Mouse (Mus musculus): Measurements from ENCODE around the gene Rps6ka1. TPM values are rescaled to one million over a fixed set of nuclear protein-coding genes. Genes with fewer than 3 reads are reported as not detected.

The Rps6ka1 gene
- polyA plus RNA-seq, 1 experiment from 2014 or later, result 21.8 TPM

- peaks cover 22% of the 10 kb centered on the region for H3K27me3 ChIP-seq
- no peak overlapping the region for H3K27ac ChIP-seq (replicated peaks)
- no peak overlapping the region for H3K9ac ChIP-seq
- H3K9me3 ChIP-seq, result no peaks in the 10 kb centered on the region
- no peak for ATAC-seq (ENCODE audit: low read depth)
- peak overlapping the region; percentile 28 for H3K4me2 ChIP-seq
- H3K4me1 ChIP-seq (replicated peaks), result peaks cover 19% of the 10 kb centered on the region
- H3K4me3 ChIP-seq, result no peak overlapping the region
- WGBS, result 12% methylated on average over 25 of the region's 25 CpGs
- H3K36me3 ChIP-seq, result no peaks in the 10 kb centered on the region
Observed at GRCm38 (mm10) chr4:133827887-133828794, 59.5 kb downstream of the Rps6ka1 start.

GRCm38 (mm10) chr4:133827354-133827753 lies 60.2 kb downstream of the Rps6ka1 start:
- Histone ChIP-seq H3K9me3 (no peaks in the 10 kb centered on the region), H3K4me2 (no peak overlapping the region), H3K9ac (no peak overlapping the region), H3K4me3 (no peak overlapping the region), H3K27ac (replicated peaks) (no peak overlapping the region), H3K36me3 (no peaks in the 10 kb centered on the region), H3K27me3 (peaks cover 22% of the 10 kb centered on the region), H3K4me1 (replicated peaks) (peaks cover 19% of the 10 kb centered on the region)
- WGBS, result 72% methylated on average over 6 of the region's 6 CpGs
- no peak for ATAC-seq (ENCODE audit: low read depth)

GRCm38 (mm10) chr4:133825731-133826130 lies 61.9 kb downstream of the Rps6ka1 start:
- no peaks in the 10 kb centered on the region for H3K36me3 ChIP-seq
- ATAC-seq (ENCODE audit: low read depth), result no peak
- peaks cover 19% of the 10 kb centered on the region for H3K4me1 ChIP-seq (replicated peaks)
- H3K4me3 ChIP-seq, result no peak overlapping the region
- H3K27ac ChIP-seq (replicated peaks), result no peak overlapping the region
- 62% methylated on average over 3 of the region's 3 CpGs for WGBS
- H3K9ac ChIP-seq, result no peak overlapping the region
- peaks cover 22% of the 10 kb centered on the region for H3K27me3 ChIP-seq
- no peak overlapping the region for H3K4me2 ChIP-seq
- no peaks in the 10 kb centered on the region for H3K9me3 ChIP-seq

DNA sequence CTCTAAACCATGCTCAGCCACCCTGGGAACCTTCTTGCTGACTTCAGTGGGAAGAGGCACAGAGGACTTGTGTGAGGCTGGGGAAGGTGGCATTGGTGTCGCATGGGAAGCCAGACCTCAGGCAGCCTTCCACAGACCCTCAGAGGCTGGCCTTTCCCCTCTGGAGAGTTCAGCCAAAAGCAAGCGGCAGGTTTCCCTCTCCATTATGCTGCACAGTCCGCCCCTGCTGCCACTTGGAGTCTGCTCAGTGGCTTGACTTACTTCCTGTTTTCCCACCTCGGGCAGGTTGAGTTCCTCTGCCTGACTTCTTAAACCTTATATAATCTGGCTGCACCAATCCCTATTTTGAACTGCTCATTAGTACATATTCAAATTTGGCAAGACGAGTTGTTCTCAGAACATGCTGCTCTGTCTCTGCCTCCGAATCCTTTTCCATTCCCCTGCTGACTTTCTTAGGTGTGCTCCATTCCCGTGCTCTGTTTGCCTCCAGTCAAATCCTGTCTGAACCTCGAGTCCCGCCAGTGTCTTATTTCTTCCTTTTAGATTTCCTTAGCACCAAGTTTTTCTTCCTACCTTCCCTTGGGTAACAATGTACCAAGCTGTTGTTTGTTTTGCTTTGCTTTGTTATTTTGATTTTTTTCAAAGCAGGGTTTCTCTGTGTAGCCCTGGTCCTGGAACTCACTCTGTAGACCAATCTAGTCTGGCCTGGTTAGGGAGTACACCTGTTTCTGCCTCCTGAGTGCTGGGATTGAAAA lies 66.6 kb downstream of the Rps6ka1 start:
- Histone ChIP-seq H3K27ac (replicated peaks) (no peak overlapping the region), H3K4me1 (replicated peaks) (peaks cover 8% of the 10 kb centered on the region), H3K4me3 (no peak overlapping the region), H3K36me3 (no peaks in the 10 kb centered on the region), H3K27me3 (peaks cover 3% of the 10 kb centered on the region; the same call in 1 of the 2 replicates), H3K4me2 (no peak overlapping the region), H3K9me3 (no peaks in the 10 kb centered on the region), H3K9ac (no peak overlapping the region)
- ATAC-seq (ENCODE audit: low read depth), result no peak
- 54% methylated on average over 9 of the region's 9 CpGs for WGBS

DNA sequence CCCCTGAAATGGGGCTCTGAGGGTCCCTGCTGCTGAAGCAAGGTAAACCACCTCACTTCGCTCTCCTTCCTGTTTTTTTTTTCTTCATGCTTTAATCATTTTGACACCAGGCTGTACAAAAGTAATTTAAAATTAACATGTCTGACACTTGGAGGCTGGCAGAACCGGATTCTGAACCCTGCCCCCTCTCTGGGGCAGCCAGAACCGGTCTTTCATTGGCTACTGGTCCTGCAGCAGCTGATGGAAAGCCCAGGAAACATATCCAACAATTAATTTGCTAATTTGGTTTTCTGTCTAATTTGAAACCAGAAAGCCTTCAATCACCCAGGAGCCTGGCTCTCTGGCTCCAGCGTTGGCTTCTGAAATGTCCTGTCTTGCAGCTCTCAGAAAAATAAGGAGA lies 67.4 kb downstream of the Rps6ka1 start:
- H3K27ac ChIP-seq (replicated peaks), result no peak overlapping the region
- no peak overlapping the region for H3K4me3 ChIP-seq
- no peaks in the 10 kb centered on the region for H3K9me3 ChIP-seq
- H3K9ac ChIP-seq, result no peak overlapping the region
- ATAC-seq (ENCODE audit: low read depth), result no peak
- no peaks in the 10 kb centered on the region for H3K36me3 ChIP-seq
- WGBS, result 57% methylated on average over 4 of the region's 4 CpGs
- H3K27me3 ChIP-seq, result peaks cover 3% of the 10 kb centered on the region; the same call in 1 of the 2 replicates
- H3K4me2 ChIP-seq, result no peak overlapping the region
- H3K4me1 ChIP-seq (replicated peaks), result peaks cover 15% of the 10 kb centered on the region

DNA sequence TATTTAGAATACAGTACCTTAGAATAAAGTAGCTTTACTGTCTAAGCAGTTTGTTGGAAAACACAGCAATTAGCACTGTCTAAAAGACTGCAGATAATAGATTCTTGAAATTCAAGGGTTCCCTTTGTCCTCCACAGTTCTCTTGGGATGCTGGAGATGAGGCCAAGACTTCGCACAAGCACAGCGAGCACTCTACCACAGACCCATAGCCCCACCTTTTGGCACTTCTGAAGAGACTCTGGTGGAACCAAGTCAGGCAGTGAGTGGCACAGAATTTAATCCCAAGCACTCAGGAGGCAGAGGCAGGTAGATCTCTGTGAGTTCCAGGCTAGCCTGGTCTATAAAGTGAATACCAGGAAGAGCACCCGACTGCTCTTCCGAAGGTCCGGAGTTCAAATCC lies 70.2 kb downstream of the Rps6ka1 start:
- H3K27me3 ChIP-seq, result peaks cover 3% of the 10 kb centered on the region; the same call in 1 of the 2 replicates
- no peak overlapping the region for H3K27ac ChIP-seq (replicated peaks)
- no peaks in the 10 kb centered on the region for H3K36me3 ChIP-seq
- WGBS, result 89% methylated on average over 5 of the region's 5 CpGs
- no peak overlapping the region for H3K4me2 ChIP-seq
- H3K9ac ChIP-seq, result no peak overlapping the region
- no peak for ATAC-seq (ENCODE audit: low read depth)
- H3K9me3 ChIP-seq, result no peaks in the 10 kb centered on the region
- H3K4me1 ChIP-seq (replicated peaks), result peaks cover 32% of the 10 kb centered on the region
- no peak overlapping the region for H3K4me3 ChIP-seq

DNA sequence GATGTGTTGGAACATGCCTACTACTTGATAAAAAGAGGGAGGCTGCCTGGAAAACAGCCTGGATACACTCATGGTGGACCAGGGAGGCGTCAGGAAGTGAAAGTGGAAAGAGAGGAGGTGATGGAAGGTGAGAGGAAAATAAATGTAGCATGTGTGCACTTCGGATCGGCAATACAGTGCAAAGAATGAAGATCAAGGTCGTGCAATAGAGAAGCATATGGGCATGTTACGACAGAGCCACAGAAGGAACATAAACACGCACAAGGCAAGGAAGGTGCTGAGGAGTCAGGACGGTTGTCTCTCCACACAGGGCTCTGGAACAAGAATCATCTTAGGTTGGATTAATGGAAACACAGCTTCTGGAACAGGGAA lies 71.1 kb downstream of the Rps6ka1 start:
- no peak overlapping the region for H3K4me3 ChIP-seq
- H3K4me1 ChIP-seq (replicated peaks), result peaks cover 33% of the 10 kb centered on the region
- H3K9me3 ChIP-seq, result no peaks in the 10 kb centered on the region
- no peaks in the 10 kb centered on the region for H3K36me3 ChIP-seq
- H3K27me3 ChIP-seq, result peaks cover 3% of the 10 kb centered on the region; the same call in 1 of the 2 replicates
- peak overlapping the region; percentile 41; the same call in 1 of the 2 replicates for H3K9ac ChIP-seq
- 44% methylated on average over 7 of the region's 7 CpGs for WGBS
- H3K27ac ChIP-seq (replicated peaks), result 0 out of 2 replicates have a peak overlapping the region, but pooled peaks have one; percentile 46
- peak overlapping the region; percentile 21 for H3K4me2 ChIP-seq
- ATAC-seq (ENCODE audit: low read depth), result no peak

DNA sequence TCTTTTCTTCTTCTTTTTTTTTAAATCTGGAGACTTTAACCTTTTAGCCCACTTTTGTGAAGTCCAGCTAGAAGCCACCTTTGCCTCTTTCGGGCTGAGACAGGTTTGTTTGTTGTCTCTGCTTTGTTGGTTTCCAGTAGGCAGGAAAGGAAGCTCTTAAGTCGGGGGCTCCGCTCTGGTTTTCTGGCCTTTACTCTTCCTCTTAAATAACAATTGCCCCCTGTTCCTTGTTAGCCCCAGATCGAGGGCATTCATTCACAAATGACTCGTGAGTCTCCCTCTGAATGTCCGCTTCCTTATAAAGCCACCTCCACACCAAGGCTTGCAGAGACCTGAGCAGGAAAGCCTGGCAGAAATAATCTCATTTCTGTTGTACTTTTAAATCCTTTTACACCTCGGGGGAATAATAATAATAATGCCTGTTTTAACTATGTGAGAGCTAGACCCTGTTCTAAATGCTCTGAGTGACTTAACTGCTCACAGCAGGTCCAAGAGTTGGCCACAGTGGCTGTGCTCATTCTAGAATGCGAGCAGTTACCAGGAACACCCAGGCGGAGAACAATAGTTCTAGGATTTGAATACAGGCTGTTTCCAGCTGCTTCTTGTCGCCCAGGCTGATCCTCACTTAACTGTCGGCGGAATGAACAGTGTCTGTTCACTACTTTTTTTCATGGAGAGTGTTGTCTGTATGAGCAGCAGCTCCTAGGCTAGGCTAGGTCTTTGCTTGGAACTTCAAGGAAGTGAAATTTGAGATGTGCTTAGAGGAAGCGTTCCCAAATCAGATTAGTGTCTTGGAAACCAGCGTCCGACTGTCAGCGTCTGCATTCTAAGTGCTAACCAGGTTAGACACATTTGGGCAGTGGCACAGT lies 71.7 kb downstream of the Rps6ka1 start:
- Histone ChIP-seq H3K27me3 (peaks cover 3% of the 10 kb centered on the region; the same call in 1 of the 2 replicates), H3K4me2 (peak overlapping the region; percentile 21), H3K4me3 (no peak overlapping the region), H3K4me1 (replicated peaks) (peaks cover 33% of the 10 kb centered on the region), H3K27ac (replicated peaks) (peak overlapping the region; percentile 46; the same call in 1 of the 2 replicates), H3K36me3 (no peaks in the 10 kb centered on the region), H3K9me3 (no peaks in the 10 kb centered on the region), H3K9ac (peak overlapping the region; percentile 41; the same call in 1 of the 2 replicates)
- 6% methylated on average over 16 of the region's 16 CpGs for WGBS
- no peak for ATAC-seq (ENCODE audit: low read depth)

- no peaks in the 10 kb centered on the region for H3K36me3 ChIP-seq
- no peak for ATAC-seq (ENCODE audit: low read depth)
Observed at GRCm38 (mm10) chr4:133814804-133815515, 72.6 kb downstream of the Rps6ka1 start.

GRCm38 (mm10) chr4:133813992-133814803 lies 73.4 kb downstream of the Rps6ka1 start:
- under 1% methylated on average over 55 of the region's 80 CpGs for WGBS
- peak; percentile 70 for ATAC-seq (ENCODE audit: low read depth)

More at GRCm38 (mm10) chr4:133814804-133815515, 72.6 kb downstream of the Rps6ka1 start:
- 8% methylated on average over 25 of the region's 25 CpGs for WGBS
- no peaks in the 10 kb centered on the region for H3K9me3 ChIP-seq
- peaks cover 33% of the 10 kb centered on the region for H3K4me1 ChIP-seq (replicated peaks)
- H3K27ac ChIP-seq (replicated peaks), result peak overlapping the region; percentile 98
- H3K4me3 ChIP-seq, result peak overlapping the region; percentile 66
- peak overlapping the region; percentile 60 for H3K4me2 ChIP-seq
- peaks cover 3% of the 10 kb centered on the region; the same call in 1 of the 2 replicates for H3K27me3 ChIP-seq
- peak overlapping the region; percentile 82 for H3K9ac ChIP-seq

More at GRCm38 (mm10) chr4:133813992-133814803, 73.4 kb downstream of the Rps6ka1 start:
- H3K27me3 ChIP-seq, result peaks cover 3% of the 10 kb centered on the region; the same call in 1 of the 2 replicates
- peaks cover 33% of the 10 kb centered on the region for H3K4me1 ChIP-seq (replicated peaks)
- peak overlapping the region; percentile 98 for H3K27ac ChIP-seq (replicated peaks)
- H3K9me3 ChIP-seq, result no peaks in the 10 kb centered on the region
- H3K9ac ChIP-seq, result peak overlapping the region; percentile 82
- H3K36me3 ChIP-seq, result no peaks in the 10 kb centered on the region
- H3K4me2 ChIP-seq, result peak overlapping the region; percentile 60
- peak overlapping the region; percentile 66 for H3K4me3 ChIP-seq
